Mouse (Mus musculus): Measurements from ENCODE around the gene Gm49358. TPM values are rescaled to one million over a fixed set of nuclear protein-coding genes. Genes with fewer than 3 reads are reported as not detected.

Gm49358 gene
- polyA plus RNA-seq, 1 experiment from 2014 or later = not detected

GRCm38 (mm10) chr10:86814292-86815131 is 50.7 kb downstream of the Gm49358 start:
- no peaks in the 10 kb centered on the region for H3K36me3 ChIP-seq (replicated peaks)
- no peaks in the 10 kb centered on the region for H3K9me3 ChIP-seq (replicated peaks)
- H3K4me2 ChIP-seq = no peak overlapping the region
- no peak overlapping the region for H3K27ac ChIP-seq (replicated peaks)
- no peak overlapping the region for H3K4me3 ChIP-seq (replicated peaks)
- H3K9ac ChIP-seq = no peak overlapping the region
- H3K27me3 ChIP-seq = no peaks in the 10 kb centered on the region
- WGBS (ENCODE audit: insufficient replicate concordance) = 69% methylated on average over 19 of the region's 19 CpGs
- no peaks in the 10 kb centered on the region for H3K4me1 ChIP-seq (replicated peaks)
- ATAC-seq (ENCODE audit: insufficient read depth) = no peak

DNA sequence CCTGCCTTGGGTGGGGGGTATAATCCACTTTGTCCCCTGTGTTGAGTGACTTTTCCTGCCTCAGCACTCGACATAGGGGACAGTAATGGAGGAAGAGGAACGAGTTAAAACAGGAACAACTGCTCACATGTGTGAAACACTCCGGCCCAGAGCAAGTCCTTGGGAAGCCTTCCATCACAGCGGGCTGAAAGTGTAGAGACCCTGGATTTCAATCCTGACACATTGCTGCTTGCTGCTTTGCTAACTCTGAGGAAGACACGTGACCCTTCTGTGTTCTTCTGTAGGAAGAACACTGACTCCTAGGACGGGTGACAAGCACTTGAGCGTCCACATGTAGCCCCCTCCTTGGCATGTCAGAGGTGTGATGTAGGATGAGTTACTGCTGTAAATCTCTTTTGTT is 51.4 kb downstream of the Gm49358 start:
- WGBS (ENCODE audit: insufficient replicate concordance) = 54% methylated on average over 7 of the region's 7 CpGs
- H3K27ac ChIP-seq (replicated peaks) = no peak overlapping the region

DNA sequence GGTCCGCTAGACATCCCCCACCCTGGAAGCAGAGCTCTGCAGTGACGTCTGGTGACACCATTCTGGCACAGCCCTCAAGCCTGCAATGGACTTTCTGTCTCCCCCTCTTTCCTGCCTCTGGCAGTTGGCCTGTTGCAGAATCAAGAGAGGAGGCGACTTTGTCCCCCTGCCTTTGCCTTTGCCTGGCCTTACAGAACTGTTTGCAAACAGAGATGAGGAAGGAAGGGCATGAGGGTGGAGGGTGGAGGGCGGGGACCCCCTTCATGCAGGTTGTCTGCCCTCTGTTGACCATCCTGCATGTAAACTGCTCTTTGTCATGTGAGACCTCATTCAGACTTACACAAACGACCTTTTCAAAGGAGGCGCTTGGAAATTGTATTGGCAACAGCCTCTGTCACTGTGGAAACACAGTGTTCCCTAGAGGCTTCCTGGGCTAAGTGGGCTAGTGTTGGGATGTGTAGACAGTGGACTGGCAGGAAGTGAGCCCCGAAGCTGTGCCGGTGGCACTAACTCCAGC is 55.9 kb downstream of the Gm49358 start:
- Histone ChIP-seq H3K9ac (no peak overlapping the region), H3K4me2 (no peak overlapping the region), H3K36me3 (replicated peaks) (0 out of 2 replicates have a peak, but pooled peaks cover under 1% of the 10 kb centered on the region), H3K4me1 (replicated peaks) (no peaks in the 10 kb centered on the region), H3K27me3 (no peaks in the 10 kb centered on the region), H3K9me3 (replicated peaks) (no peaks in the 10 kb centered on the region), H3K27ac (replicated peaks) (no peak overlapping the region), H3K4me3 (replicated peaks) (no peak overlapping the region)
- ATAC-seq (ENCODE audit: insufficient read depth) = no peak
- 51% methylated on average over 8 of the region's 8 CpGs for WGBS (ENCODE audit: insufficient replicate concordance)

More for the DNA sequence above, 51.4 kb downstream of the Gm49358 start:
- no peaks in the 10 kb centered on the region for H3K36me3 ChIP-seq (replicated peaks)
- ATAC-seq (ENCODE audit: insufficient read depth) = no peak
- H3K9ac ChIP-seq = no peak overlapping the region
- no peak overlapping the region for H3K4me2 ChIP-seq
- H3K9me3 ChIP-seq (replicated peaks) = no peaks in the 10 kb centered on the region
- no peaks in the 10 kb centered on the region for H3K27me3 ChIP-seq
- no peaks in the 10 kb centered on the region for H3K4me1 ChIP-seq (replicated peaks)
- H3K4me3 ChIP-seq (replicated peaks) = no peak overlapping the region

- 82% methylated on average over 7 of the region's 7 CpGs for WGBS (ENCODE audit: insufficient replicate concordance)
- no peaks in the 10 kb centered on the region for H3K27me3 ChIP-seq
- no peak overlapping the region for H3K27ac ChIP-seq (replicated peaks)
- H3K36me3 ChIP-seq (replicated peaks) = 0 out of 2 replicates have a peak, but pooled peaks cover 4% of the 10 kb centered on the region
- H3K9ac ChIP-seq = no peak overlapping the region
- H3K4me2 ChIP-seq = no peak overlapping the region
- no peaks in the 10 kb centered on the region for H3K4me1 ChIP-seq (replicated peaks)
- H3K4me3 ChIP-seq (replicated peaks) = no peak overlapping the region
- no peak for ATAC-seq (ENCODE audit: insufficient read depth)
- H3K9me3 ChIP-seq (replicated peaks) = no peaks in the 10 kb centered on the region
Observed at GRCm38 (mm10) chr10:86821014-86821413, 57.2 kb downstream of the Gm49358 start.

DNA sequence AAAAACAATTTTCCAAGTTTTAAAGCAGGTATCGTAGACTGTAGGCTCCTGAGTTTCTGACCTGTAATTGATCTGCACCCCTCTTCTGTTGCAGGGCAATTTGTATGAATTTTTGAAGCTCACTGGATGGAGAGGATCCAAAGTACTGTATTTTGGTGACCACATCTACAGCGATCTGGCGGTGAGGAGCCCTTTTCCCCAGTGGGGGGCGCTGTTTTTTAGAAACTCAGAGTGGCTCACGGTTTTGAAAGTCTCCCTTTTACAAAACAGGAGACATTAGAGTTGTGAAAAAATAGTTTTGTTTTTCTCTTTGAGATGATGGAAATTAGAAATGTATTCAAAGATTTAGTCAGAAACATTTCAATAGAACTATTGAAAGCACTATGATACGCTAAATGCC is 60.3 kb downstream of the Gm49358 start:
- Histone ChIP-seq H3K4me1 (replicated peaks) (no peaks in the 10 kb centered on the region), H3K27me3 (no peaks in the 10 kb centered on the region), H3K4me2 (no peak overlapping the region), H3K27ac (replicated peaks) (no peak overlapping the region), H3K36me3 (replicated peaks) (0 out of 2 replicates have a peak, but pooled peaks cover 4% of the 10 kb centered on the region), H3K4me3 (replicated peaks) (no peak overlapping the region), H3K9me3 (replicated peaks) (no peaks in the 10 kb centered on the region), H3K9ac (no peak overlapping the region)
- no peak for ATAC-seq (ENCODE audit: insufficient read depth)
- WGBS (ENCODE audit: insufficient replicate concordance) = 77% methylated on average over 6 of the region's 6 CpGs

- no peak for ATAC-seq (ENCODE audit: insufficient read depth)
Observed at GRCm38 (mm10) chr10:86824871-86825270, 61.1 kb downstream of the Gm49358 start.

GRCm38 (mm10) chr10:86825871-86826522 is 62.2 kb downstream of the Gm49358 start:
- no peak for ATAC-seq (ENCODE audit: insufficient read depth)
- Histone ChIP-seq H3K27me3 (no peaks in the 10 kb centered on the region), H3K4me2 (no peak overlapping the region), H3K27ac (replicated peaks) (no peak overlapping the region), H3K4me1 (replicated peaks) (no peaks in the 10 kb centered on the region), H3K4me3 (replicated peaks) (no peak overlapping the region), H3K9me3 (replicated peaks) (no peaks in the 10 kb centered on the region), H3K9ac (no peak overlapping the region), H3K36me3 (replicated peaks) (0 out of 2 replicates have a peak, but pooled peaks cover 4% of the 10 kb centered on the region)
- WGBS (ENCODE audit: insufficient replicate concordance) = 79% methylated on average over 10 of the region's 10 CpGs

More at GRCm38 (mm10) chr10:86824871-86825270, 61.1 kb downstream of the Gm49358 start:
- WGBS (ENCODE audit: insufficient replicate concordance) = 83% methylated on average over 14 of the region's 14 CpGs
- Histone ChIP-seq H3K27me3 (no peaks in the 10 kb centered on the region), H3K4me2 (no peak overlapping the region), H3K9me3 (replicated peaks) (no peaks in the 10 kb centered on the region), H3K36me3 (replicated peaks) (0 out of 2 replicates have a peak, but pooled peaks cover 4% of the 10 kb centered on the region), H3K9ac (no peak overlapping the region), H3K27ac (replicated peaks) (no peak overlapping the region), H3K4me3 (replicated peaks) (no peak overlapping the region), H3K4me1 (replicated peaks) (no peaks in the 10 kb centered on the region)

GRCm38 (mm10) chr10:86826929-86827328 is 63.2 kb downstream of the Gm49358 start:
- WGBS (ENCODE audit: insufficient replicate concordance) = 54% methylated on average over 3 of the region's 3 CpGs
- H3K4me1 ChIP-seq (replicated peaks) = no peaks in the 10 kb centered on the region
- 0 out of 2 replicates have a peak, but pooled peaks cover 4% of the 10 kb centered on the region for H3K36me3 ChIP-seq (replicated peaks)
- no peaks in the 10 kb centered on the region for H3K9me3 ChIP-seq (replicated peaks)
- H3K4me3 ChIP-seq (replicated peaks) = no peak overlapping the region
- H3K4me2 ChIP-seq = no peak overlapping the region
- ATAC-seq (ENCODE audit: insufficient read depth) = no peak
- H3K27me3 ChIP-seq = no peaks in the 10 kb centered on the region
- no peak overlapping the region for H3K27ac ChIP-seq (replicated peaks)
- H3K9ac ChIP-seq = no peak overlapping the region

DNA sequence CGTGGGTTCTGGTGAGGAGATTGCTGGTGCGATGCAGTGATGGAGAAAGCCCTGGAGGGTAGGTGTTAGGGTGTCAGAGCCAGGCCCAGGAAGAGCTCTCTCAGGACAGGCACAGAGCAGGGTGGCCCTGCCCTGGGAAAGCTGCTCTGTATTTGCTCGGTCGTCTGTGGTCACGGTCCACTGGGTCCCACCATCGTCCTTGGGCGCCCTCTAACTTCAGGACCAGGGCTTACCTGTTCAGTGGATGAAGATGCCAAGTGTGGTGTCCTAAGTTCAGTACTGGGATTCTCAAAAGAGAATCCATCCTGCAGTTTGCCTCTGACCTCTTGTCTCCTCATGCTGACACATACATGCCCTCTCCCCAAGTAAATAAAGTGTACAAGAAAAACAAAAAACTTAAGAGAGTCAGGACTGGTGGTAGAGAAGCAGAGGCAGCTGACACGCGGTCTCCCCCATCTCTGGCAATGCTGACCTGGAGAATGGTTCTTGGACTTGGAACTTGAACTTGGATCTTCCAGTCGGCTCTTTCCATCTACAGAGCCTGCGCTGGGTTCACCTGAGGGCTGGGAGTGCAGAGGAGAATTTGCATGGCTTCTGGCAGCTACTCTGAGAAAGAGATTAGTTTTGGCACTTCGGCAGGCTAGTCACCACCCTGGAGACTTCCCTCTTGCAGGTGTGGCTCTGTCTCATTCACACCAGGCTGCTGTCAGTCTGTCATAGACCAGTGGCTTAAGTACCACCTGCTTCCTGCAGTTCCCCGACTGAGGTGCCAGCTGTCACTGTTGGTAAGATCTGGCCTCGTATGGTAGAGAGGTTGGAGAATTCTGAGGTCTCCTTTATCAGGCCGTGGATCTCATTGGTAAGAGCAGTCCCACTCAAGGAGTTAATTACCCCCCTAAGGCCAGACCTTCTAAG is 64.7 kb downstream of the Gm49358 start:
- WGBS (ENCODE audit: insufficient replicate concordance) = 74% methylated on average over 15 of the region's 15 CpGs
- Histone ChIP-seq H3K4me3 (replicated peaks) (no peak overlapping the region), H3K9ac (no peak overlapping the region), H3K9me3 (replicated peaks) (no peaks in the 10 kb centered on the region), H3K36me3 (replicated peaks) (0 out of 2 replicates have a peak, but pooled peaks cover 4% of the 10 kb centered on the region), H3K27me3 (no peaks in the 10 kb centered on the region), H3K4me2 (no peak overlapping the region), H3K27ac (replicated peaks) (no peak overlapping the region), H3K4me1 (replicated peaks) (no peaks in the 10 kb centered on the region)
- ATAC-seq (ENCODE audit: insufficient read depth) = no peak

DNA sequence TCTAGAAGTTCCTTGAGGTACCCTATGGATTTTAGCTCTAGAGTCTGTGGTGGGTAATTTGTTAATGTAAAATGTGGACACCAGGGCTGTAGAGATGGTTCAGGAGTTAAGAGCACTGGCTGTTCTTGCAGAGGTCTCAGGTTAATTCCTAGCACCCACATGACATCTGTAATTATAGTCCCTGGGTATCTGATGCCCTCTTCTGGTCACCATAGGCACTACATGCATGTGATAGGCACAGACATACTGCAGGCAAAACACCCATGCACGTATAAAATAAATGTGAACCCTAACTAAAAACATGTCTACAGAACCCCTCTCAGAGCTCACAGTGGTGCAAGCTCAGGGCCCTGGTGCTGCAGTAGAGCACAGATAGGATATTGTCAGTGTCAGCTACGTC is 65.7 kb downstream of the Gm49358 start:
- Histone ChIP-seq H3K9ac (no peak overlapping the region), H3K36me3 (replicated peaks) (0 out of 2 replicates have a peak, but pooled peaks cover 4% of the 10 kb centered on the region), H3K4me2 (no peak overlapping the region), H3K9me3 (replicated peaks) (no peaks in the 10 kb centered on the region), H3K4me3 (replicated peaks) (no peak overlapping the region), H3K27me3 (0 out of 2 replicates have a peak, but pooled peaks cover 4% of the 10 kb centered on the region), H3K4me1 (replicated peaks) (no peaks in the 10 kb centered on the region), H3K27ac (replicated peaks) (no peak overlapping the region)
- no peak for ATAC-seq (ENCODE audit: insufficient read depth)
- WGBS (ENCODE audit: insufficient replicate concordance) = 71% methylated on average over 2 of the region's 2 CpGs

Data from liver, embryonic 15.5 days (tissue).